Comparison of ENCODE assay signal across 16 mouse cellular contexts in genomic region chr17:47601389-47601755, GRCm38 (mm10). TPM values are rescaled to one million over a fixed set of nuclear protein-coding genes. Genes with fewer than 3 reads are reported as not detected.
DNase-seq lines count a peak whose midpoint lies in the region; ATAC-seq and TF ChIP-seq lines count a peak whose summit lies in the region.
"Had no signal": no experiment of that assay in that cellular context is flagged by ENCODE, and none has a peak within 500 bp of the region (broad histone marks: within the 10 kb centered on the region; RNA-seq: fewer than 3 reads in every experiment).

No protein-coding gene starts in this region.

- H3K36me3 ChIP-seq in heart, embryonic 15.5 days: peaks cover 71% of the 10 kb centered on the region
- peaks cover 56% of the 10 kb centered on the region for H3K36me3 ChIP-seq in thymus, adult 2 months (ENCODE audit: control insufficient read depth, insufficient read depth, low read length)
- H3K36me3 ChIP-seq in liver, embryonic 15.5 days (replicated peaks): peaks cover 97% of the 10 kb centered on the region

- no peaks in the 10 kb centered on the region for H3K27me3 ChIP-seq in heart, embryonic 15.5 days
- H3K27me3 ChIP-seq in thymus, adult 2 months (ENCODE audit: control insufficient read depth, insufficient read depth, low read length): no peaks in the 10 kb centered on the region
- no peaks in the 10 kb centered on the region for H3K27me3 ChIP-seq in liver, embryonic 15.5 days
- H3K27me3 ChIP-seq: midbrain, embryonic 12.5 days; Patski had no signal

- no peak for TF ChIP-seq POLR2A in thymus, adult 2 months (IDR thresholded peaks at IDR 0.05; ENCODE audit: control insufficient read depth, extremely low read depth, insufficient read depth, low read length, poor library complexity)

- no peak overlapping the region for H3K4me2 ChIP-seq in heart, embryonic 15.5 days
- H3K4me2 ChIP-seq in liver, embryonic 15.5 days: no peak overlapping the region
- H3K4me2 ChIP-seq: midbrain, embryonic 12.5 days had no signal

- H3K9ac ChIP-seq in heart, embryonic 15.5 days: no peak overlapping the region
- H3K9ac ChIP-seq in liver, embryonic 15.5 days: no peak overlapping the region
- H3K9ac ChIP-seq: midbrain, embryonic 12.5 days had no signal

- H3K9me3 ChIP-seq in heart, embryonic 15.5 days (replicated peaks): no peaks in the 10 kb centered on the region
- H3K9me3 ChIP-seq in liver, embryonic 15.5 days (replicated peaks): no peaks in the 10 kb centered on the region
- H3K9me3 ChIP-seq: forebrain, embryonic 10.5 days; midbrain, embryonic 12.5 days had no signal

- H3K27ac ChIP-seq in heart, embryonic 15.5 days: peak overlapping the region; percentile 44; the same call in 1 of the 2 replicates
- H3K27ac ChIP-seq in thymus, adult 2 months (ENCODE audit: control insufficient read depth, insufficient read depth, low read length): peak overlapping the region; percentile 94
- peak overlapping the region; percentile 96 for H3K27ac ChIP-seq in liver, embryonic 15.5 days (replicated peaks)
- H3K27ac ChIP-seq: forebrain, embryonic 10.5 days; kidney, postnatal 0 days; midbrain, embryonic 12.5 days had no signal

- H3K4me3 ChIP-seq in heart, embryonic 15.5 days: no peak overlapping the region
- H3K4me3 ChIP-seq in thymus, adult 2 months (ENCODE audit: control insufficient read depth, insufficient read depth, low read length): no peak overlapping the region
- H3K4me3 ChIP-seq in liver, embryonic 15.5 days (replicated peaks): no peak overlapping the region
- H3K4me3 ChIP-seq: forebrain, embryonic 10.5 days; midbrain, embryonic 12.5 days had no signal

- TF ChIP-seq CTCF in thymus, adult 2 months (IDR thresholded peaks at IDR 0.05; ENCODE audit: borderline replicate concordance, control insufficient read depth, extremely low read depth, insufficient read depth, low read length, poor library complexity): no peak

- peaks cover 35% of the 10 kb centered on the region for H3K4me1 ChIP-seq in heart, embryonic 15.5 days (replicated peaks)
- H3K4me1 ChIP-seq in thymus, adult 2 months (replicated peaks; ENCODE audit: control insufficient read depth, insufficient read depth, low read length): peaks cover 54% of the 10 kb centered on the region
- peaks cover 58% of the 10 kb centered on the region for H3K4me1 ChIP-seq in liver, embryonic 15.5 days (replicated peaks)

- intact Hi-C loops in heart, postnatal 25 days (cut with DNase I): no loop called here

- 84% methylated on average over 10 of the region's 10 CpGs for WGBS in heart, embryonic 15.5 days
- 93% methylated on average over 10 of the region's 10 CpGs for WGBS in thymus, adult 2 months
- 90% methylated on average over 10 of the region's 10 CpGs for WGBS in liver, embryonic 15.5 days (ENCODE audit: insufficient replicate concordance)

- ATAC-seq in heart, embryonic 15.5 days (replicated peaks; ENCODE audit: insufficient number of reproducible peaks, insufficient read depth, low FRiP score, low read depth): no peak
- no peak for ATAC-seq in liver, embryonic 15.5 days (ENCODE audit: insufficient read depth)
- ATAC-seq: Patski had no signal

- no peak for DNase-seq in heart, postnatal 25 days (ENCODE audit: low spot score)
- DNase-seq in thymus, adult 2 months: peak; percentile 30
- no peak for DNase-seq in thymus, postnatal 0 days (ENCODE audit: low spot score)
- DNase-seq in thymus, postnatal 4 days: peak; percentile 53
- DNase-seq in lung, postnatal 14 days: no peak
- no peak for DNase-seq in right cerebral cortex, adult 2 months (ENCODE audit: low spot score in 2 of 2)
- DNase-seq: cerebellum, adult 11 months; cerebellum, postnatal 36 days; lung, postnatal 4 days; retina, postnatal 1 day had no signal

RNA-seq across cellular contexts. Expression of gene Bysl, which starts 9.9 kb away (rescaled TPM):
- polyA plus RNA-seq in heart, embryonic 15.5 days (2015; fragmentation: Nextera tagmentation; extraction: Ambion mirVana): 18.2 and 22.6 TPM in 2 replicates
- 10 to 100 TPM; 15.0 to 15.8 TPM for total RNA-seq in heart, postnatal 25 days (2021)
- 14.2 and 16.9 TPM in 2 replicates for polyA plus RNA-seq in thymus, adult 2 months (2012; rRNA removed)
- 21.3 and 22.4 TPM in 2 replicates for polyA plus RNA-seq in thymus, postnatal 0 days (2015; fragmentation: Nextera tagmentation; extraction: Ambion mirVana)
- 16.5 and 18.0 TPM in 2 replicates for polyA plus RNA-seq in liver, embryonic 15.5 days (2015; fragmentation: Nextera tagmentation; extraction: Ambion mirVana)

RNA-seq across cellular contexts. Expression of gene Med20, which starts 10.0 kb away (rescaled TPM):
- polyA plus RNA-seq in heart, embryonic 15.5 days (2015; fragmentation: Nextera tagmentation; extraction: Ambion mirVana): 25.4 and 31.2 TPM in 2 replicates
- total RNA-seq in heart, postnatal 25 days (2021): 10 to 100 TPM; 18.3 to 20.1 TPM
- 46.1 and 56.4 TPM in 2 replicates for polyA plus RNA-seq in thymus, adult 2 months (2012; rRNA removed)
- 46.9 and 50.1 TPM in 2 replicates for polyA plus RNA-seq in thymus, postnatal 0 days (2015; fragmentation: Nextera tagmentation; extraction: Ambion mirVana)
- polyA plus RNA-seq in liver, embryonic 15.5 days (2015; fragmentation: Nextera tagmentation; extraction: Ambion mirVana): 21.6 and 26.0 TPM in 2 replicates

RNA-seq across cellular contexts. Expression of gene Gm20517, which starts 10.0 kb away (rescaled TPM):
- polyA plus RNA-seq in heart, embryonic 15.5 days (2015; fragmentation: Nextera tagmentation; extraction: Ambion mirVana): 0.60 and 1.6 TPM in 2 replicates
- 1 to 10 TPM; 2.3 to 2.5 TPM for total RNA-seq in heart, postnatal 25 days (2021)
- 2.8 and 4.5 TPM in 2 replicates for polyA plus RNA-seq in thymus, adult 2 months (2012; rRNA removed)
- polyA plus RNA-seq in thymus, postnatal 0 days (2015; fragmentation: Nextera tagmentation; extraction: Ambion mirVana): 1.8 TPM in 2 replicates
- polyA plus RNA-seq in liver, embryonic 15.5 days (2015; fragmentation: Nextera tagmentation; extraction: Ambion mirVana): 2.1 and 2.4 TPM in 2 replicates

RNA-seq across cellular contexts. Expression of gene Usp49, which starts 29.1 kb away (rescaled TPM):
- 2.5 and 3.2 TPM in 2 replicates for polyA plus RNA-seq in heart, embryonic 15.5 days (2015; fragmentation: Nextera tagmentation; extraction: Ambion mirVana)
- total RNA-seq in heart, postnatal 25 days (2021): 1 to 10 TPM; 3.3 to 4.0 TPM
- 12.5 and 17.2 TPM in 2 replicates for polyA plus RNA-seq in thymus, adult 2 months (2012; rRNA removed)
- 3.9 and 4.6 TPM in 2 replicates for polyA plus RNA-seq in thymus, postnatal 0 days (2015; fragmentation: Nextera tagmentation; extraction: Ambion mirVana)
- 2.8 and 3.7 TPM in 2 replicates for polyA plus RNA-seq in liver, embryonic 15.5 days (2015; fragmentation: Nextera tagmentation; extraction: Ambion mirVana)

Comparison
In these comparisons a context has a peak if more than half of its experiments do, and no peak if none do; other contexts are left out.
1. DNase-seq: peak in thymus, adult 2 months (single experiment) and thymus, postnatal 4 days (single experiment); none in heart, postnatal 25 days (single experiment), thymus, postnatal 0 days (single experiment), lung, postnatal 14 days (single experiment) and right cerebral cortex, adult 2 months (0 of 2).
2. H3K27ac ChIP-seq: peak in every context shown above with its lines; median percentile 96 in liver, embryonic 15.5 days; 94 in thymus, adult 2 months; 44 in heart, embryonic 15.5 days.